Mouse (Mus musculus) G1E (cell line): ENCODE data around the gene Dyrk1a. TPM values are rescaled to one million over a fixed set of nuclear protein-coding genes. Genes with fewer than 3 reads are reported as not detected.

Experiments used
- ATAC-seq: 2 replicates; pipeline ENCODE4 v1.8.0; 2016; ENCODE audit warnings: mild to moderate bottlenecking; ENCODE audit not compliant: insufficient number of reproducible peaks, poor library complexity, low FRiP score, severe bottlenecking; ENCODE audit errors: extremely low read depth
- DNase-seq: peaks from one replicate; pipeline ENCODE4 v3.0.0; 2012; ENCODE audit warnings: low spot score
- H3K27me3 ChIP-seq: 2 replicates; pipeline ENCODE4 v1.6.1; 2012; ENCODE audit warnings: mild to moderate bottlenecking, low read length, inconsistent platforms; ENCODE audit not compliant: insufficient read depth
- H3K36me3 ChIP-seq: replicated peaks from 2 replicates; pipeline ENCODE3; 2012; ENCODE audit warnings: mild to moderate bottlenecking, inconsistent platforms
- H3K4me1 ChIP-seq: 2 replicates; pipeline ENCODE4 v1.6.1; 2012; ENCODE audit warnings: low read depth, low read length, inconsistent platforms, mixed read lengths; ENCODE audit not compliant: insufficient read depth
- H3K4me3 ChIP-seq: 2 replicates; pipeline ENCODE4 v1.5.1; 2012; ENCODE audit warnings: low read depth, mild to moderate bottlenecking, inconsistent platforms, low read length, moderate library complexity, mixed read lengths
- H3K9me3 ChIP-seq: replicated peaks from 2 replicates; pipeline ENCODE4 v1.6.1; 2012; ENCODE audit warnings: inconsistent platforms
- CTCF ChIP-seq: IDR thresholded peaks from 2 replicates; pipeline ENCODE4 v1.5.1; 2012; ENCODE audit warnings: low read depth, low read length, inconsistent platforms, mixed read lengths
- GATA1 ChIP-seq: IDR thresholded peaks from 2 replicates; pipeline ENCODE4 v1.6.1; 2012; ENCODE audit warnings: borderline replicate concordance, low read length, inconsistent platforms, mixed read lengths
- GATA2 ChIP-seq: IDR thresholded peaks from 2 replicates; pipeline ENCODE4 v1.6.1; 2012; ENCODE audit warnings: low read depth, low read length, inconsistent platforms, borderline replicate concordance
- POLR2AphosphoS5 ChIP-seq: IDR thresholded peaks from 2 replicates; pipeline ENCODE4 v1.6.1; 2012; ENCODE audit warnings: low read depth, low read length, inconsistent platforms; ENCODE audit not compliant: insufficient replicate concordance
- TAL1 ChIP-seq: conservative IDR thresholded peaks from 2 replicates; pipeline ENCODE4 v1.6.1; 2012; ENCODE audit warnings: low read depth, low read length, inconsistent platforms, mixed read lengths
- polyA plus RNA-seq: library from polyadenylated mRNA; stranded (reverse); fragments of >175 nt; gene quantifications from 2 replicates; pipeline ENCODE4 v1.2.3, GENCODE M21; 2012
- total RNA-seq, 2 experiments: library from RNA; stranded (forward) in 1 of 2; stranded (reverse) in 1 of 2; fragments of 200-1000 nt in 1 of 2; fragments of >200 nt in 1 of 2; fragmentation: Nextera tagmentation in 1 of 2; gene quantifications; 2 replicates each; pipeline ENCODE4 v1.2.3; 2014 to 2017

Dyrk1a gene
- total and polyA plus RNA-seq, 3 experiments: 14.5 to 106 (median 67.3) TPM

GRCm38 (mm10) chr16:94566834-94567585 lies 2.8 kb upstream of the Dyrk1a start:
- H3K4me1 ChIP-seq: peaks cover 17% of the 10 kb centered on the region
- no peak for DNase-seq

GRCm38 (mm10) chr16:94567751-94568150 lies 2.1 kb upstream of the Dyrk1a start:
- TF ChIP-seq GATA2 (no peak), TAL1 (no peak), POLR2AphosphoS5 (no peak), GATA1 (no peak), CTCF (no peak)
- no peak overlapping the region for H3K4me3 ChIP-seq
- no peak for ATAC-seq

More at GRCm38 (mm10) chr16:94566834-94567585, 2.8 kb upstream of the Dyrk1a start:
- Histone ChIP-seq H3K27me3 (peaks cover 20% of the 10 kb centered on the region), H3K4me3 (no peak overlapping the region), H3K36me3 (peaks cover 1% of the 10 kb centered on the region), H3K9me3 (no peaks in the 10 kb centered on the region)
- no peak for TF ChIP-seq GATA2
- no peak for TF ChIP-seq TAL1
- no peak for TF ChIP-seq POLR2AphosphoS5
- TF ChIP-seq CTCF: no peak
- TF ChIP-seq GATA1: no peak
- no peak for ATAC-seq

GRCm38 (mm10) chr16:94568335-94569228 lies 1.2 kb upstream of the Dyrk1a start:
- Histone ChIP-seq H3K4me3 (peak overlapping the region; percentile 89), H3K4me1 (peaks cover 31% of the 10 kb centered on the region), H3K27me3 (peaks cover 12% of the 10 kb centered on the region; the same call in 1 of the 2 replicates), H3K9me3 (no peaks in the 10 kb centered on the region), H3K36me3 (peaks cover 11% of the 10 kb centered on the region)
- ATAC-seq (peak; percentile 2; the same call in 1 of the 2 replicates), DNase-seq (no peak)
- TF ChIP-seq POLR2AphosphoS5 (no peak), GATA2 (no peak)

More at GRCm38 (mm10) chr16:94567751-94568150, 2.1 kb upstream of the Dyrk1a start:
- H3K9me3 ChIP-seq: no peaks in the 10 kb centered on the region
- no peak for DNase-seq
- peaks cover 23% of the 10 kb centered on the region for H3K4me1 ChIP-seq
- H3K36me3 ChIP-seq: peaks cover 6% of the 10 kb centered on the region
- peaks cover 15% of the 10 kb centered on the region; the same call in 1 of the 2 replicates for H3K27me3 ChIP-seq

GRCm38 (mm10) chr16:94570361-94571041 lies 691 bp downstream of the Dyrk1a start:
- Histone ChIP-seq H3K36me3 (peaks cover 19% of the 10 kb centered on the region), H3K27me3 (peaks cover 2% of the 10 kb centered on the region; the same call in 1 of the 2 replicates), H3K4me1 (peaks cover 44% of the 10 kb centered on the region), H3K4me3 (peak overlapping the region; percentile 89), H3K9me3 (no peaks in the 10 kb centered on the region)
- TF ChIP-seq POLR2AphosphoS5: no peak
- TF ChIP-seq GATA2: no peak
- TF ChIP-seq TAL1: no peak
- no peak for TF ChIP-seq CTCF
- no peak for TF ChIP-seq GATA1
- peak; percentile 37 for DNase-seq
- ATAC-seq: peak; percentile 41

DNA sequence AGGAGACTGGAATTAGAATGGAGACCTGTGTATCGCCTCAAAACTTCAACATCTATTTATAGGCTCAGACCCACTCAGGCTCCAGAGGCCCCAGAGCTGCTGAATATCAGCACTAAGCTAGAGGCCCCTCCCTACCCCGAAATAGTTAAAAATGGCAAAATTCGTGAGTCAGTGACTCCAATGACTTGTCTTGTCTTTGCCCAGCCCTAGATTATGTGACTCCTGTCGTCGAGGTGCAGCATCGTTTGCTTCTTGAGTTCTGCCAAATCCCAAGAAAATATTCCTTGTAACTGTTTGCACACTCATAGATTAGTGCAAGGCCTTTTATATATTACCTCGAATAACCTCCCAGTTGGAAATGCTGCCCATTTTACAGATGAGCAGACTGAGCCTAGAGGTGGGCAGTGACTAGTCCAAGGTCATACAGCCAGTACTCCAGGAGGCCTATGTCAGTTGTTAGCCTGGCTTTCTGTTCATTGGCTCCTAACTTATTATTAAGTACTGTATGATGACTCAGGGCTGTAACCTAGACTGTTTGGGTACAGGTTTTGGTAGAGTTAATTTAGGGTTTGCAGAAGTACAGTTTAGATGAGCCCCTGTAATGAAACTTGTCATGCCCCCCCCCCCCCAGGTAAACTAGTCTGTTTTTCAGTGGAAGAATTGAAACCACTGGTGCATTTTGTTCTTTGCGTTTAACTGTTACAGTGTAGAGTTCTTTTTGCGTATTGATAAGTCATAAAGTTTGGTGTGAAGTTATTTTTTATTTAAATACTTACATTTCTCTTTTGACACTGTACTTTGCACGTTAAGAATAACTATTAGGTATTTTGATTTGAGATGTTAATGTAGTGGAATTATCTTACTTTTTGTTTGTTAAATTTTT lies 1.5 kb downstream of the Dyrk1a start:
- peak overlapping the region; percentile 89 for H3K4me3 ChIP-seq
- H3K36me3 ChIP-seq: peaks cover 28% of the 10 kb centered on the region
- no peaks in the 10 kb centered on the region; the same call in 1 of the 2 replicates for H3K27me3 ChIP-seq
- H3K4me1 ChIP-seq: peaks cover 49% of the 10 kb centered on the region
- H3K9me3 ChIP-seq: no peaks in the 10 kb centered on the region
- no peak for ATAC-seq
- DNase-seq: no peak
- TF ChIP-seq POLR2AphosphoS5 (no peak), TAL1 (no peak), CTCF (no peak), GATA1 (no peak), GATA2 (no peak)
